Mouse (Mus musculus): ENCODE data around the gene Nbea.

- TF ChIP-seq CEBPB (IDR thresholded peaks at IDR 0.05; ENCODE audit: low read depth) (no peak), CTCF (IDR thresholded peaks at IDR 0.05; ENCODE audit: control insufficient read depth, insufficient read depth, insufficient read length) (no peak), MYOG (IDR thresholded peaks at IDR 0.05; ENCODE audit: control insufficient read depth, extremely low read depth, insufficient read length) (no peak), MYOD1 (IDR thresholded peaks at IDR 0.05; ENCODE audit: control insufficient read depth, insufficient read length, low read depth) (no peak), FOSL1 (IDR thresholded peaks at IDR 0.05; ENCODE audit: insufficient read depth, low read length, poor library complexity, severe bottlenecking) (no peak)
Measured at GRCm38 (mm10) chr3:56181025-56181424, 2.5 kb downstream of the Nbea start.
